Mouse (Mus musculus): ENCODE results near the gene Mdk. TPM values are rescaled to one million over a fixed set of nuclear protein-coding genes. Genes with fewer than 3 reads are reported as not detected.

Mdk gene
- polyA plus RNA-seq, 1 experiment from 2014 or later = 962 TPM

- no peak overlapping the region for H3K27ac ChIP-seq
- ATAC-seq (ENCODE audit: low FRiP score) = no peak
- H3K4me3 ChIP-seq = no peak overlapping the region
- 17% methylated on average over 20 of the region's 20 CpGs for WGBS
- no peaks in the 10 kb centered on the region for H3K9me3 ChIP-seq (replicated peaks)
- H3K4me2 ChIP-seq (replicated peaks) = peak overlapping the region; percentile 16; the same call in 1 of the 2 replicates
- H3K36me3 ChIP-seq = no peaks in the 10 kb centered on the region
- peaks cover 18% of the 10 kb centered on the region for H3K27me3 ChIP-seq
- peaks cover 16% of the 10 kb centered on the region for H3K4me1 ChIP-seq
- 0 out of 2 replicates have a peak overlapping the region, but pooled peaks have one; percentile 39 for H3K9ac ChIP-seq
These were observed 33.3 kb upstream of the Mdk start for GRCm38 (mm10) chr2:91965417-91965816.

GRCm38 (mm10) chr2:91964610-91965204, 32.6 kb upstream of the Mdk start:
- Histone ChIP-seq H3K9me3 (replicated peaks) (no peaks in the 10 kb centered on the region), H3K36me3 (no peaks in the 10 kb centered on the region), H3K27ac (no peak overlapping the region), H3K9ac (no peak overlapping the region), H3K4me3 (no peak overlapping the region), H3K4me1 (peaks cover 20% of the 10 kb centered on the region), H3K27me3 (peaks cover 14% of the 10 kb centered on the region), H3K4me2 (replicated peaks) (0 out of 2 replicates have a peak overlapping the region, but pooled peaks have one; percentile 16)
- 69% methylated on average over 3 of the region's 3 CpGs for WGBS
- no peak for ATAC-seq (ENCODE audit: low FRiP score)

GRCm38 (mm10) chr2:91963443-91963932, 31.4 kb upstream of the Mdk start:
- WGBS = 0% methylated on average over 29 of the region's 57 CpGs
- Histone ChIP-seq H3K4me1 (peaks cover 27% of the 10 kb centered on the region), H3K9me3 (replicated peaks) (no peaks in the 10 kb centered on the region), H3K9ac (peak overlapping the region; percentile 95), H3K36me3 (no peaks in the 10 kb centered on the region), H3K27me3 (peaks cover 14% of the 10 kb centered on the region), H3K4me2 (replicated peaks) (peak overlapping the region; percentile 91), H3K4me3 (peak overlapping the region; percentile 88), H3K27ac (peak overlapping the region; percentile 83)
- ATAC-seq (ENCODE audit: low FRiP score) = peak; percentile 91

- H3K9ac ChIP-seq = peak overlapping the region; percentile 95
- peaks cover 14% of the 10 kb centered on the region for H3K27me3 ChIP-seq
- H3K36me3 ChIP-seq = no peaks in the 10 kb centered on the region
- H3K4me1 ChIP-seq = peaks cover 29% of the 10 kb centered on the region
- under 1% methylated on average over 39 of the region's 39 CpGs for WGBS
- H3K27ac ChIP-seq = peak overlapping the region; percentile 83
- H3K4me3 ChIP-seq = peak overlapping the region; percentile 88
- no peaks in the 10 kb centered on the region for H3K9me3 ChIP-seq (replicated peaks)
- H3K4me2 ChIP-seq (replicated peaks) = peak overlapping the region; percentile 91
- peak; percentile 66 for ATAC-seq (ENCODE audit: low FRiP score)
These were observed 30.8 kb upstream of the Mdk start for GRCm38 (mm10) chr2:91962864-91963401.

- no peaks in the 10 kb centered on the region for H3K36me3 ChIP-seq
- peaks cover 36% of the 10 kb centered on the region for H3K4me1 ChIP-seq
- H3K9ac ChIP-seq = peak overlapping the region; percentile 95
- peak overlapping the region; percentile 91 for H3K4me2 ChIP-seq (replicated peaks)
- no peak for ATAC-seq (ENCODE audit: low FRiP score)
- 73% methylated on average over 4 of the region's 4 CpGs for WGBS
- peak overlapping the region; percentile 88 for H3K4me3 ChIP-seq
- H3K27ac ChIP-seq = no peak overlapping the region
- no peaks in the 10 kb centered on the region for H3K9me3 ChIP-seq (replicated peaks)
- peaks cover 14% of the 10 kb centered on the region for H3K27me3 ChIP-seq
These were observed 30.0 kb upstream of the Mdk start for GRCm38 (mm10) chr2:91961901-91962761.

GRCm38 (mm10) chr2:91960459-91960858, 28.4 kb upstream of the Mdk start:
- Histone ChIP-seq H3K9ac (no peak overlapping the region), H3K36me3 (no peaks in the 10 kb centered on the region), H3K27me3 (peaks cover 4% of the 10 kb centered on the region), H3K9me3 (replicated peaks) (no peaks in the 10 kb centered on the region), H3K4me1 (peaks cover 39% of the 10 kb centered on the region), H3K4me3 (no peak overlapping the region), H3K27ac (no peak overlapping the region), H3K4me2 (replicated peaks) (no peak overlapping the region)
- ATAC-seq (ENCODE audit: low FRiP score) = no peak
- WGBS = 94% methylated on average over 5 of the region's 5 CpGs

GRCm38 (mm10) chr2:91959544-91960410, 27.7 kb upstream of the Mdk start:
- no peak for ATAC-seq (ENCODE audit: low FRiP score)
- Histone ChIP-seq H3K27ac (no peak overlapping the region), H3K9me3 (replicated peaks) (no peaks in the 10 kb centered on the region), H3K4me2 (replicated peaks) (no peak overlapping the region), H3K4me1 (peaks cover 43% of the 10 kb centered on the region), H3K4me3 (no peak overlapping the region), H3K27me3 (no peaks in the 10 kb centered on the region; the same call in 1 of the 2 replicates), H3K36me3 (no peaks in the 10 kb centered on the region), H3K9ac (no peak overlapping the region)
- 71% methylated on average over 11 of the region's 11 CpGs for WGBS

GRCm38 (mm10) chr2:91958701-91959457, 26.8 kb upstream of the Mdk start:
- Histone ChIP-seq H3K9ac (no peak overlapping the region), H3K4me1 (peaks cover 46% of the 10 kb centered on the region), H3K27ac (no peak overlapping the region), H3K27me3 (no peaks in the 10 kb centered on the region), H3K4me2 (replicated peaks) (no peak overlapping the region), H3K9me3 (replicated peaks) (no peaks in the 10 kb centered on the region), H3K36me3 (no peaks in the 10 kb centered on the region), H3K4me3 (no peak overlapping the region)
- no peak for ATAC-seq (ENCODE audit: low FRiP score)
- WGBS = 48% methylated on average over 10 of the region's 10 CpGs

GRCm38 (mm10) chr2:91958049-91958448, 26.0 kb upstream of the Mdk start:
- Histone ChIP-seq H3K9me3 (replicated peaks) (no peaks in the 10 kb centered on the region), H3K4me2 (replicated peaks) (no peak overlapping the region), H3K4me3 (no peak overlapping the region), H3K4me1 (peaks cover 51% of the 10 kb centered on the region), H3K36me3 (no peaks in the 10 kb centered on the region), H3K27me3 (no peaks in the 10 kb centered on the region), H3K27ac (no peak overlapping the region), H3K9ac (no peak overlapping the region)
- no peak for ATAC-seq (ENCODE audit: low FRiP score)
- WGBS = 89% methylated on average over 8 of the region's 8 CpGs

- no peaks in the 10 kb centered on the region for H3K9me3 ChIP-seq (replicated peaks)
- peaks cover 42% of the 10 kb centered on the region for H3K4me1 ChIP-seq
- no peak overlapping the region for H3K4me2 ChIP-seq (replicated peaks)
- H3K36me3 ChIP-seq = no peaks in the 10 kb centered on the region
- H3K27me3 ChIP-seq = no peaks in the 10 kb centered on the region
- 47% methylated on average over 4 of the region's 4 CpGs for WGBS
- H3K4me3 ChIP-seq = no peak overlapping the region
- 0 out of 2 replicates have a peak overlapping the region, but pooled peaks have one; percentile 48 for H3K27ac ChIP-seq
- H3K9ac ChIP-seq = no peak overlapping the region
- ATAC-seq (ENCODE audit: low FRiP score) = peak; percentile 67
These were observed 25.0 kb upstream of the Mdk start for GRCm38 (mm10) chr2:91957096-91957495.

GRCm38 (mm10) chr2:91955875-91956274, 23.8 kb upstream of the Mdk start:
- WGBS = 91% methylated on average over 6 of the region's 6 CpGs
- no peak for ATAC-seq (ENCODE audit: low FRiP score)
- H3K4me3 ChIP-seq = no peak overlapping the region
- peaks cover 37% of the 10 kb centered on the region for H3K4me1 ChIP-seq
- H3K9ac ChIP-seq = no peak overlapping the region
- no peaks in the 10 kb centered on the region for H3K36me3 ChIP-seq
- H3K27me3 ChIP-seq = no peaks in the 10 kb centered on the region
- no peak overlapping the region for H3K27ac ChIP-seq
- no peaks in the 10 kb centered on the region for H3K9me3 ChIP-seq (replicated peaks)
- no peak overlapping the region for H3K4me2 ChIP-seq (replicated peaks)

All from hindbrain, embryonic 12.5 days (tissue).